Mouse (Mus musculus): ENCODE results near the gene Nemf. TPM values are rescaled to one million over a fixed set of nuclear protein-coding genes. Genes with fewer than 3 reads are reported as not detected.
"Not testable (repeated sequence)": the region's sequence is repeated elsewhere in the genome, so short reads cannot be mapped to it uniquely, and the experiment has no call there.

Gene Nemf
- total RNA-seq, 2 experiments from 2014 or later, result 70.0 to 168 TPM

- ATAC-seq (replicated peaks; ENCODE audit: low FRiP score, low TSS enrichment, poor library complexity, severe bottlenecking), result no peak
These were observed 17.1 kb upstream of the Nemf start for GRCm38 (mm10) chr12:69373850-69374766.

DNA sequence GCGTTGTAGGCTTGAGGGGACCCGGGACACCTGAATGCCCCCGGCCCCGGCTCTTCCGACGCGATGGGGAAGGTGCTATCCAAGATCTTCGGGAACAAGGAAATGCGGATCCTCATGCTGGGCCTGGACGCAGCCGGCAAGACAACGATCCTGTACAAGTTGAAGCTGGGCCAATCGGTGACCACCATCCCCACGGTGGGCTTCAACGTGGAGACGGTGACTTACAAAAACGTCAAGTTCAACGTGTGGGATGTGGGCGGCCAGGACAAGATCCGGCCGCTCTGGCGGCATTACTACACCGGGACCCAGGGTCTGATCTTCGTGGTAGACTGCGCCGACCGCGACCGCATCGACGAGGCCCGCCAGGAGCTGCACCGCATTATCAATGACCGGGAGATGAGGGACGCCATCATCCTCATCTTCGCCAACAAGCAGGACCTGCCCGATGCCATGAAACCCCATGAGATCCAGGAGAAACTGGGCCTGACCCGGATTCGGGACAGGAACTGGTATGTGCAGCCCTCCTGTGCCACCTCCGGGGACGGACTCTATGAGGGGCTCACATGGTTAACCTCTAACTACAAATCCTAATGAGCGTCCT is 15.9 kb upstream of the Nemf start:
- no peak; the same call in 1 of the 2 replicates for ATAC-seq (replicated peaks; ENCODE audit: low FRiP score, low TSS enrichment, poor library complexity, severe bottlenecking)

GRCm38 (mm10) chr12:69371854-69372671 is 15.1 kb upstream of the Nemf start, which contains the start of the genes Arf6 and Gm9887:
Arf6 (plus strand) TSS chr12:69372150.
Gm9887 (minus strand) TSS chr12:69372458.
- peak; percentile 72 for ATAC-seq (replicated peaks; ENCODE audit: low FRiP score, low TSS enrichment, poor library complexity, severe bottlenecking)

- peak; percentile 75 for ATAC-seq (replicated peaks; ENCODE audit: low FRiP score, low TSS enrichment, poor library complexity, severe bottlenecking)
These were observed 14.5 kb upstream of the Nemf start for GRCm38 (mm10) chr12:69371421-69371853.

DNA sequence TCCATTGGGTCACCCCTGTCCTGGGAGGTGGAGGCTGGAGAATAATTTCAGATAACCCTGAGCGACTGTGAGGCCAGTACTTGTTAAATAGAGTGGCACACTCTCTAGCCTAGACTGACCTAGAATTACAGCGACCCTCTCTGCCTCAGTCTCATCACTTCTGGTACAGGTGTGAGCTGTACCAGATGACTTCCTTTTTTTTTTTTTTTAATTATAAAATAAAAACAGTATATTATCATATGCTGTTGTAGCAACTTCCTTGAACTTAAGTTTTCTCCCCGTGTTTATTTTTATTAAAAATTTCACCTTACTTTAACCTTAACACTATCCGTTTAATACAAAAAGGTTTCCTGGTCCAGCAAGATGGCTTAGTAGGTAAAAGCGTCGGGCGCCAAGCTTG is 14.0 kb upstream of the Nemf start:
- ATAC-seq (replicated peaks; ENCODE audit: low FRiP score, low TSS enrichment, poor library complexity, severe bottlenecking), result peak; percentile 11; the same call in 1 of the 2 replicates

DNA sequence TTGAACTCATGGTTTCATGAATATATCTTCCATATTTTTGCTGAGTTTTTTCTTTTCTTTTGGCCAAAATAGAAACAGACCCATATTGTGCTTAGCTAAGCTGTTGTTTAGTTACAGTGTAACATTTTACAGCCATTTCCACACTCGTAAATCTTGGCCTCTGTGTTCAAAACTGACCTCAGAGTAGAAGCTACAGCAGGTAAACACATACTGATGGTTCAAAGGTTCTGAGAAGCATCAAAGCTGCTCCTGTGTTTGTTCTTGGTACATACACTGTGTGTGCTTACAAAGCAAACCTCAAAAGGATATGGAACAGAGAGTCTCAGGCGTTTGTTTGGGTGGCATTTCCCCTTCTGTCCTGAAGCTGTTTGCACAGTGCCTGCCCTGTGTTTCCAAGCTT is 10.6 kb upstream of the Nemf start:
- ATAC-seq (replicated peaks; ENCODE audit: low FRiP score, low TSS enrichment, poor library complexity, severe bottlenecking), result no peak

GRCm38 (mm10) chr12:69366424-69366823 is 9.5 kb upstream of the Nemf start:
- no peak for ATAC-seq (replicated peaks; ENCODE audit: low FRiP score, low TSS enrichment, poor library complexity, severe bottlenecking)

- ATAC-seq (replicated peaks; ENCODE audit: low FRiP score, low TSS enrichment, poor library complexity, severe bottlenecking), result no peak
These were observed 8.8 kb upstream of the Nemf start for GRCm38 (mm10) chr12:69365757-69366156.

DNA sequence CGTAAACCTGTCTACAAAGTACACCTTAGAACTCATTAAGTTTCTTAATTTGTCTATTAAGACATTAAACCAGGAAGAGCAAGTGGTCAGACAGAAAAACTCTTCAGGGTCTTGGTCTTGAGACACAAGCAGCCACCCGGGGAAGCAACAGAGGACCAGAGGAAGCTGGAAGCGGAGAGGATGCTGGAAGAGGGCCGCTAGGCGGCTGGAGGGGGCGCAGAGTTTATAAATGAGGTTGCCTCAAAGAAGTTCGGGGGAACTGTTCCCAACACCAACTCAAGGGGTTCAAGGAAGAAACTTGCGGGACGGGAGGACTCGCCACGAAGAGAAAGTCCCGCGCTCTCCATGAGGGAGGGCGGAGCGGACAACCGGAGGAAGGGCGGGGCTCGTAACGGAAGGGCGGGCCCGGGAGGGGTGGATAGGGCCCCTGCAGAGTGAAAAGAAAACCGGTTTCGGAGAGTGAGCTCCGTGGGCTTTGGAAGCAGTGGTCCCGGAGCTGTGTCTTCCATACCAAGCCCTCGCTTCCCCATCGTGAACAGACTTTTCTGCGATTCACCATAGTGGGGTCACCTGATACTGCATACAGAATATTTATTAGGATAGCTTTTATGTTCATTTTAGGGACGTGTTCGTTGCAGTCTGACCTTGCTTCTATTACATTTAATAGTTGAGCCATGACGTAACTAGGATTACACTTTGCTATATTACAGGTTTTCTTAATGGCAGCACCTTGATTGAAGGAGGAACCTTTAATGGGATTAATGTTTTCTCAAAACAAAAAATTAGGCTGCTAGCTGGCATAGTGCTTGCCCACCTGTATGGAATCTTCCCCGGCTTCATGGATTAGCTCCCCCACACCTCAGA is 7.2 kb upstream of the Nemf start:
- ATAC-seq (replicated peaks; ENCODE audit: low FRiP score, low TSS enrichment, poor library complexity, severe bottlenecking), result peak; percentile 67

GRCm38 (mm10) chr12:69363110-69363509 is 6.1 kb upstream of the Nemf start:
- ATAC-seq (replicated peaks; ENCODE audit: low FRiP score, low TSS enrichment, poor library complexity, severe bottlenecking), result not testable (repeated sequence)

DNA sequence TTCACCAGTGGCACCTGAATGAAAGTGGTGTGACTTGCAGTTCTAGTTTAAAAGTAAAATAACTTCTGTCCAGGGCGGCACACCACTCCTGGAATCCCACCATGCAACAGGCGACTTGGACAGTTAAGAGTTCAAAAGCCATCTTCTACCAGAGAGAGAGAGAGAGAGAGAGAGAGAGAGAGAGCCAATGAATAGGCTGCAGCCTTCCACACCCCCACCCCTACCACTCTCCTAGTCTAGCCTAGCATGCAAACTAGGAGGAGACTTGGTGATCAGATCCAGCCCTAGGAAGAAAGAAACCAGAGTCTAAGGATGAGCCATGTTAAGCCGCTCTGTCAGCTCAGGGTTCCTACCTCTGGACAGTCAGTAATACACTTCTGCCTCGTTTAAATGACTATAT is 5.4 kb upstream of the Nemf start:
- 0 out of 2 replicates have a peak, but pooled peaks have one; percentile 20 for ATAC-seq (replicated peaks; ENCODE audit: low FRiP score, low TSS enrichment, poor library complexity, severe bottlenecking)

DNA sequence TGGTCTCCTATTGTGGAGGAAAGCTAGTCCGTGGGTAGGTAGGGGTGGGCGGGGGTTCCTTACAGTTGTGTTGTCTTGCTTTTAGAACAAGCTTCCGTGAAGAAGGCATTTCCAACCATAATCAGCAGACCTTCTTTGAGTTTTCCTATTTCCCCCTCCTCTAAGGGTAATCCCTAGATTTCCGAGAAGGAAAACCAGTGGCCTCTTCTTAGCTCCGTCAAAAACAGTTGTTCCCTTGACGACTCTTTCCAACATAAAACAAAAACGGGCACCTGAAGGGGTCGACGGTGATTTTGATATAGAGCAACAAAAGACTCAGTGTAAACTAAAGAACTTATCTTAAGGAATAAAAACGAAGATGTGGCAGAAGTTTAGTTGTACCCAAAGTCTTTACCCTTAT is 5.0 kb upstream of the Nemf start:
- ATAC-seq (replicated peaks; ENCODE audit: low FRiP score, low TSS enrichment, poor library complexity, severe bottlenecking), result no peak

GRCm38 (mm10) chr12:69360997-69361899 is 4.3 kb upstream of the Nemf start:
- peak; percentile 88 for ATAC-seq (replicated peaks; ENCODE audit: low FRiP score, low TSS enrichment, poor library complexity, severe bottlenecking)

- ATAC-seq (replicated peaks; ENCODE audit: low FRiP score, low TSS enrichment, poor library complexity, severe bottlenecking), result no peak
These were observed 3.7 kb upstream of the Nemf start for GRCm38 (mm10) chr12:69360655-69360996.

DNA sequence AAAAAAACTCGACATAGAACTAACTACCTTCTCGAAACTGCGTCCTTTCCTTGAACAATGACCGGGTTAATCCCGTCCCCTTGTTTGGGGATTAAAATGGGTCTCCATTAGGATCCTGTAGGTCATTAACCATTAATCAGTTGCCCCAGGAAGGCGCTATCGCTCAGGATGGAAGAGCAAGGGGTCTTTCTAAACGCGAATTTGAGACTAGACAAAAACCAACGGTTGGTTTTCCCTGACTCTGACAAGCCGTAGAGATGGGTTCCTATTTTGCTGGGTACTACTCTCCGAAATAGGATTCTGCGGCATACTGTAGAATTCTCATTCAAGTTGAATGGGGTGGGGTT is 308 bp upstream of the Nemf start:
- no peak for ATAC-seq (replicated peaks; ENCODE audit: low FRiP score, low TSS enrichment, poor library complexity, severe bottlenecking)

DNA sequence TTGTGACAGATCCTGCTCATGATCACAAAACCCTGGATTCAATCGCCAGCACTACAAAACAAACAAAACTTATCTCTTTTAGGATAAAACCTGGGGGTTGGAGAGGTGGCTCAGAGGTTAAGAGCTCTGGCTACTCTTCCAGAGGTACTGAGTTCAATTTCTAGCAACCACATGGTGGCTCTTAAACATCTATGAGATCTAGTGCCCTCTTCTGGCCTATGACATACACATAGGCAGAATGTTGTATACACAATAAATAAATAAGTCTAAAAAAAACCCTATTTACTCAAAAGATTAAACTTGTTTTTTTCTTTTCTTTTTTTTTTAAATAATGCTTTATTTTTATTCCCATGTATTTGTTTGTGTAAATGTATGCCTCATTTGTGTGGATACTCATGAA is 5.3 kb downstream of the Nemf start:
- ATAC-seq (replicated peaks; ENCODE audit: low FRiP score, low TSS enrichment, poor library complexity, severe bottlenecking), result no peak

DNA sequence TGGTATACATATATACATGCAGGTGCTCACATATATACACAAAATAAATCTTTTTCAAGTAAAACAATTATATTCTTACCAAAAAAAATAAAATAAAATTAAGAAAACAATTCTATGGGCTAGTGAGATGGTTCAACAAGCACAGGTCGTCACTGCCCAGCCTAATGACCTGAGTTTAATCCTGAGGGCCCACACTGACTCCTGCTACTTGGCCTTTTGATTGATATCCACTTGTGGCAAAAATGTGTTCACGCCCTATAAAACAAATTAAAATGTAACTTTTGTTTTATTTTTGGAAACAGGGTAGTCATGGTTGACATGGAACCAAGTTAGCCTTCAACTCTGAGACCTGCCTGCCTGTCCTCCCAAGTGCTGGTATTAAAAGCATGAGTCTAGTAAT is 7.0 kb downstream of the Nemf start:
- no peak for ATAC-seq (replicated peaks; ENCODE audit: low FRiP score, low TSS enrichment, poor library complexity, severe bottlenecking)

DNA sequence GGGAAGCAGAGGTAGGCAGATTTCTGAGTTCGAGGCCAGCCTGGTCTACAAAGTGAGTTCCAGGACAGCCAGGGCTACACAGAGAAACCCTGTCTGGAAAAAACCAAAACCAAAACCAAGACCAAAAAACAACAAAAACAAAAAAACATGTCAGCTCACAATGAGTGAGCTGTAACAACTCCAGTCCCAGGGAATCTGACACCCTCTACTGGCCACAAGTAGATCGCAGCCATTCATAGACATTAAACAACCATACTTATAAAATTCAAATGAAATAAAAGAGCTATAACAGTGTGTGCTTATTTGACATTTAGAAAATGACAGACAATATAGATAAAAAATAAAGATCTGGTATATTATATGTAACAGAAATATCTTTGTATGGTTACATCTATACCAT is 23.4 kb downstream of the Nemf start:
- ATAC-seq (replicated peaks; ENCODE audit: low FRiP score, low TSS enrichment, poor library complexity, severe bottlenecking), result peak; percentile 83; the same call in 1 of the 2 replicates

All from megakaryocyte-erythroid progenitor cell, adult 5-6 weeks (primary cell).